Mouse (Mus musculus) brain, embryonic 14.5 days (tissue): ENCODE measurements around the gene Wasf1.

Experiments
- CTCF ChIP-seq: fragments of 200-500 bp; IDR thresholded peaks from 2 replicates; pipeline ENCODE4 v1.5.1; 2012; ENCODE audit warnings: inconsistent platforms, mild to moderate bottlenecking, moderate library complexity, borderline replicate concordance; ENCODE audit not compliant: insufficient read depth, insufficient read length; ENCODE audit errors: extremely low read depth
- POLR2A ChIP-seq: fragments of 200-500 bp; IDR thresholded peaks from 2 replicates; pipeline ENCODE4 v1.6.1; 2012; ENCODE audit warnings: mild to moderate bottlenecking, inconsistent platforms, borderline replicate concordance; ENCODE audit not compliant: poor library complexity, insufficient read depth, insufficient read length, severe bottlenecking; ENCODE audit errors: extremely low read depth

- no peak for TF ChIP-seq CTCF
- no peak for TF ChIP-seq POLR2A
Observed at GRCm38 (mm10) chr10:40906131-40906530, 22.9 kb downstream of the Wasf1 start.
